Mouse (Mus musculus): Measurements from ENCODE around the gene Ccdc183.
A peak's percentile ranks its signal among the peaks of the same experiment; 100 is the strongest.

The Ccdc183 gene

DNA sequence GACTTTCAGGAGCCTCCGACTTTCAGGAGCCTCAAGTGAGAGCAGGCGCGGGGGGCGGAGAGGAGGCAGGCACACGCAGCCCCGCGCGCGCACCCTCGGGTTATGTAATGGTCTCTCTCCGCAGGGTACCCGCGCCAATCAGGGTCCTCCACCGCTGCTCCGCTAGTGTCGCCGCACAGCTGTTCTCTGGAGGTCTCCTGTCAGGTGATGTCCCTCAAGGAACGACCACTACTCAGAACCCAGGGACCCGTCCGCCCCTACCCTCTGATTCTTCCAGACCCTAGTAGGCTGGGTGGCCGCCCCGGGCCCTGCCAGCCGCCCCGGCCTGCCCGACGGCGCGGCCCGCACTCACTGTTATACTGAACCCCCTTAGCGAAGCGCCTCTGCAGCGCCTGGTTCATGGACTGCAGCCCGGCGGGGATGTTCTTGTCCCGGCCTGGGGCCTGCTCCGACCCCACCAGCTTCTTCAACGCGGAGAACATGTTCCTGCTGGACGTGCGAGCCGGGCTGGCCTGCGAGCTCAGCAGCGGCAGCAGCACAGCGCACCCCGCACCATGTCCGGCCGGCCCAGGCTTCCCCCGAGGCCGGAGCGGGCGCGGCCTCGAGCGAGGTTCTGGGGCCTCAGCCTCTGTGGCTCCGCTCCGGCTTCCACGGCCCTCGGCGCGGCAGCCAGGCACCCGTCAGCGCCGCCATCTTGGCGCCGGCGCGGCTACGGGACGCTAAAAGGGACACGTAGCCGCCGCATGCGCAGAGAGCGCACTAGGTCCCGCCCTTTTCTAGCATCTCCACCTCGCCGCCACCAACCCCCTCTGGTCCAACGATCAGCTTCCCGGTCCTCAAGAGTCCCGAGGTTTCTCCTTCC, 9.5 kb downstream of the Ccdc183 start, which contains the start of gene Rabl6:
TSS of gene Rabl6 (minus strand) at position 761 of the 862 bp plus-strand sequence.
- peak; percentile 83 to 93 for DNase-seq (ENCODE audit: low spot score in 2 of 2)

DNA sequence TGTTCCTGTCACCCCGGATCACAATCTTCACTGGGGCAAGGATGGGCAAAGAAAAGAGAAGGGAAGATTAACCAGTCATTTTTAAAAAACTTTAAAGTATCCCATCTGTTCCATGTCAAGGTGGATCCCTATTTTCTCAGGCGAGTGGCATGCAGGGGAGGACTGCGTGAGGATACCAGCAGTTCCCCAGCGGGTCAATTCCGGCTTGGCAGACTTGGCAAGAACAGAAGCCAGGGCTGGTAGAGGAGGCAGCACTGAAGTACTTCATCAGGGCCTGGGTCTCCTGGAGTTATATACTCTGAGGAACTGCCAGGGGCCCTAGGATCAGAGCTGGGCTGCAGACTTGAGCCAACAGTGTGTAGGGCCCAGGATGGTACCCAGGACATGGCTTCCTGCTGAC, 15.0 kb downstream of the Ccdc183 start:
- DNase-seq (ENCODE audit: low spot score in 2 of 2), result no peak

DNA sequence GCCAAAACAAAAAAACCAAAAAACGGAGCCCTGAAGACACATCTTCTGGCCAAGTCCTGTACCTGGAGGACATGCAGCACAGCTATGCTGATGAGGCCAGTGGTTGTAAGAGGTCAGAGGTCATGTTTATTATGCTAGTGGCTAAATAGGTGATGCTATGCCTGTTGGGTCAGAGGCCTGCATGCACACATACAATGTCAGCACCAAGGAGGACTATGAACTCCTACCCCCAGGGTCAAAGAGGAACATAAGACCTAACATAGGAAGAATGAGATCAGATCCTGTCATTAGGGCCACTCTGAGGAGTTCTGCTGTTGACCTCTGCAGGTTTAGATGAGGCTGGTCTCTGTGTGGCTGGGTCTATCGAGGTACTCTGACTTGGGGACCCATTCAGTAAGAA, 17.4 kb downstream of the Ccdc183 start:
- DNase-seq (ENCODE audit: low spot score in 2 of 2), result no peak

DNA sequence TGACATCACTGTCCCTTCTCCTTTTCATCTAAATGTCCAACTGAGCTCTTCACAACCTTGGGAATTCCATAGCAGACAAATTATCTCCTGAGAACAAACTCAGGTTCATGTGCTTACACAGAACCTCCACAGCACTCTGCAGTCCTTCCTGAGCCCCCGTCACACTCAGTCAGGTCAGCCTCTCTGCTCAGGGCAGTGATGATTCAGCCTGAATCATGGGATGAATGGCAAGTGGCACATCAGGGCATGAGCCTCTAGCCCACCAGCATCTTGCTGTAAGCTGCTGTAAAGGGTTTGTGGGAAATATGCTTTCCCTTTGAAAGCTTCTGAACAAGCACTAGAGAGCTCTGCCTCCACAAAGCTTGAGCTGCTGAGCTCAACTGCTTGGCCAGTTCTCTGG, 18.7 kb downstream of the Ccdc183 start:
- DNase-seq (ENCODE audit: low spot score in 2 of 2), result no peak

DNA sequence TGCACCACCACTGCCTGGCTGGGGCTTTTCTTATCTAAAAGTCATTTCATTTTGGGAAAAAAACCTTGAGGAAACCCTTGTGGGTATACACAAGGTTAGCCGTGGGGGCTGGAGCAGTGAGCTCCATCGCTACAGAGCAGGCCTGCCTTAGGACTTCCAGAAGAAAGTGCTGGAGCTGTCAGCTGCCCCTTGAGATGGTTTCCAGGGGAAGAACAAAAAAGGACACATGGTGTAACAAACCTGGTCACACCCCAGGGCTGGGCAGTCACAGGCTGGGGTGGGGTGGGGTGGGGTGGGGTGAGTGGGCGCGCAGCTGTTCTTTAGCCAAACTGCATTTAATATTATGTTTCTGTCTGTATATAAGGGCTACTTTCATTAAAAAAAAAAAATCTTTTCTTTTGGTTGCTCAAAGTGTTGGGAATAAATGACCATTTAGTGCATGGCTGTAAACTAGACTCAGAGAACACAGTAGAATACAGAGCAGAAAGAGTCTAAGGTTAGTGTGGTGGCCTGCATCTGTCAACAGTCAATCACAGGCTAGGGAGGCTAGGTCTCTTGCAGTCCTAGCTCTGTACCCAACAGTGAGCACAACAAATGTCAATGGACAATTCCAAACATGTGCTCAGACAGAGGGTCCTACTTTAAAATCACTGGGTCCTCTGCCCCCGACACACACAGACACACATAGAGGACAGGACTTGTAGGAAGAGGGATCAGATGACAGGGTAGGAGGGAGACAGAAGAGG, 20.5 kb downstream of the Ccdc183 start:
- no peak for DNase-seq (ENCODE audit: low spot score in 2 of 2)

DNA sequence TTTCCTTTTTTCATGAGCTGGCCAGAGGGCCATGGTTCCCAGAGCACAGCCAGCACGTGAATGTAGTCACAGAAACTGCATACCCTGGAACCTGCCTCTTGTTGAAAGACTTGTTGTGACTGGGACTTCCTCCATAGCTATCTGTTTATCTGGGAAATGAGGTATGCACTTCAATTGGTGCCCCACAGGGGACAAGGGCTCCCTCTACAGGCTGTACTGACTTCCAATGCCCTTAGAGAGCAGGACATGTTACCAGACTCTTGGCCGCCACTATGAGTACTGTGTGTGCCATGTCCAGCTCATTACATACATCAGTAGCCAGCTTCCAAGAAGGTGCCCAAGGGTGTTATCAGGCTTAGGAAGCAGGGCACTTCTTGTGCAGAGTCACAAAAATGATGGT, 25.6 kb downstream of the Ccdc183 start:
- no peak for DNase-seq (ENCODE audit: low spot score in 2 of 2)

DNA sequence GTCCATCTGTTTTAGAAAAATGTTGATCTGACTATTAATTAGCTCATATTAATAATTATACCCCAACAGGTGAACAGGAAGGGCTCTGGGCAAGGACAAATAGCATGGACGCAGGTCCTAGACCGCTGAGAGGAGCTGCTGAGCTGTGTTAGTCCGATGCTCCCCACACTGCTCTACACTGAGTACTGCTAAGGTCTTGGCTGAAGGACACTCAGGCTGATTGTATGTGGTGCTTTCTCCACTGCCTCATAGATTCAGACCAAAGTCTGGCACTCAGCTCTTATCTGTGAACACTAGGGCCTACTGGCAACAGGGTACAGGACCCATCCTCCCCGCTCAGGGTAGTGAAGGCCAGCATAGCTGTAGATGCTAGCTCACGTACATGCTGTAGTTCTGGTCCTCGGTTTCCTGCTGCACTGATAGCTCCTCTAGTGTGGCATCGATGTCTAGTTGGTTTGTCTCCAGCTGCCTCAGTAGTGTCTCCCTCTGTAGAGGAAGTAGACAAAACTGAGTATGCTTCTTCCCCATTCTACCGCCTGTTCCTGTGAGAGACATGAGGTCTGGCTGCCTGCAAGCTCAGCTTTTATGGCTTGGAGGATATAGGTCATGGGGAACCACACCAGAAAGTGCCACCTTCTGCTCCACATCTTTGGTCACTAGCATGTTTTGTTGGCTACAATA, 29.1 kb downstream of the Ccdc183 start:
- DNase-seq (ENCODE audit: low spot score in 2 of 2), result no peak

DNA sequence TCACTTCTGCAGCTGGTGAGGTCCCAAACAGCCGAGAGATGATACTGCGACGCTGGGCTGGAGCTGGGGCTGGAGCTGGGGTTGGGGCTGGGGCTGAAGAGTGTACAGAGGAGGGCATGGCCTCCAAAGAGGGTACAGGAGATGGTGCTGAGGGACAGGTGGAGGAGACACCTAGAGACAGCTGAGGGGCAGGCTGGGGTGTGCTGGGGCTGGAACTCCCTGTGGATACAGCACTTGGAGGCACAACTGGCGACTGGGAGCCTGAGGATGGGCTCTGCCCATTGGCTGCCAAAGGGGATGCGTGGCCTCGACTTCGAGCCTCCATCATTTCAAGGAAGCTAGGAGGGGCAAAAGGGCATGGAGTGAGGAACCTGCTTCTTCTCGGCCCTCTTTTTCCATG, 30.2 kb downstream of the Ccdc183 start:
- no peak for DNase-seq (ENCODE audit: low spot score in 2 of 2)

DNA sequence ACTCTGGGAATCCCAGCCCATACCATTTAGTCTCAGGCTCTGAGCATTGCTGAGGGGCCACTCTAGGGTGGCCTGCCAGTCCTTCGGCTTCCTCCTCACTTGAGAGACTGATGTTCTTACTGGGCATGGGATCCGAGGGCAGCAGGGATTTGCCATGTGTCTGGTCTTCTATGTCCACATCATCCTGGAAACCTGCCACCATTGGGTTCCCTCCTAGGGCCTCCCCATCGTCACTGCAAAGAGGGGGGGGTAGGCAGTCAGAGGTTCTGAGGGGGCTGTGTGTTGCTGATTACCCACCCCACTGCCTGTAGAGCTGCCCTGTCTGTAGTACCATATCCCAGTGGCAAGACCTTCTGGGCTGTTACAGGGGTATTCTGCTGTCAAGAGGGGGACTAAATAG, 31.9 kb downstream of the Ccdc183 start:
- DNase-seq (ENCODE audit: low spot score in 2 of 2), result no peak

DNA sequence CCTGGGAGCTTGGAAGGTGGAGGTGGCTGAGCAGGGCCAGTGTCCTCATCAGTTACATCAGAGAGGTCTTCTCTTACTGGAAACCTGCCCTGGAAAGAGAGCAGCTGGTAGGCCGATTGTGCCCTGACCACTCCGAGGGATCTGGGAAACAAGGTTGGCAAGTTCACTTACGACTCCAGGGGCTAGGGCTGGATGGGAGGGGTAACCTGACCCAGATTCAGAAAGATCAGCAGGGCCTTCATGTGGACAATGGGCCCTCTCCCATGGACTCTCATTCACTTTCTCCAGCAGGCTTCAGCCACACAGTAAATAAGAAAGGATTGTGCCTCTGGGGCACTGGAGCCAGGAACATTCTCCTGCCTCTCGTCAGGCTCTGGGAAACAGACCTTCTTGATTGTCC, 32.6 kb downstream of the Ccdc183 start:
- no peak for DNase-seq (ENCODE audit: low spot score in 2 of 2)

DNA sequence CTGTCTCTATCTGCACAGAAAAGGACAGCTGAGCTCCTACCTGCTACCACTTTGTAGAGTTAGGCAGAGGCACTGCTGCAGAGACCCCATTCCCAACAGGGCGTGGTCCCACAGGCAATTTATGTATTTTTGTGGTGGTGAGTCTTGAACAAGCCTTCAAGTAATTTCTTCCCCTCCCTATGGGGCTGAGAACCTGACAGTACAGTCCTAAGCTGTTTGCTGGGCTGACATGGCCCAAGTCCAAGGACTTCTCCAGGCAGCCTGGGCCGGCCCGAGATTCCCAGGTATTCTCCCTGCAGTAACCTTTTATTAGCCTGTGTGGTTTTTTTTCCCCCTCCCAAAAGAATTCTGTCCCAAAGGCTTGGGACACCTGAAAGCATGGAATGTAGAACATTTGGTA, 33.3 kb downstream of the Ccdc183 start:
- no peak for DNase-seq (ENCODE audit: low spot score in 2 of 2)

DNA sequence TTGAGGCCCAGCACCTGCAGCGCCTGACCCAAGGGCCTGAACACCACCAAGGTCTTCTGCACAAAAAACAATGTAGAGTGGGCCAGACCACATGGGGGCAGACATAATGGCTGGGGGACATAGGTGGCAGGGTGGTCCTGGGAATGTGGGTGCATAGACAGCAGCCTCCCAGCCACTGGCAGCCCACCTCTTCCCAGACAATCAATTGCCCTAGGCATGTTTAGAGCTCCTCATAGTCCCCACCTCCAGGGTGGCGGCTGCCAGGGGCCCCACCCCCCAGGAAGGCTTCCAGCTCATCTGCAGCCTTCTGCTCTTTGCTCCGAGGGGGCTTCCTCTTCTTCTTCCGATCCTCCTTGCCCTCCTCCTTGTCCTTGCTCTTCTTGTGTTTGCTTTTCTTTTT, 33.9 kb downstream of the Ccdc183 start:
- DNase-seq (ENCODE audit: low spot score in 2 of 2), result no peak

DNA sequence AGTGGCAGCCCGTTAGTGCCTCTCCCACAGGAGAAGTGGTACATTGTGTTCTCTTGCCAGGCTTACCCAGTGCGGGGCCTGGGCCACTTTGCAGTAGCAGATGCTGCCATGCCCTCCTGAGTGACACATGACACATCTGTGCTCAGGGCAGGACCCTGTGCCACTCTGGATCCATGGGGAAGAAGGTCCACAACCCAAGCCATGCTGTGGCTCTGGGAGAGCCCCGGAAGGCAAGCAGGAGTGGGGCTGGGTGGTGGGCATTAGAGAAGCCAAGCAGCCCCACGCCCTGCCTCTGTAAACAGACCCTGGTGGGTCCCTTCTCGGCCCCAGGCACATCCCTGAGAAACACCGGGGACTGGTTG, 34.4 kb downstream of the Ccdc183 start:
- DNase-seq (ENCODE audit: low spot score in 2 of 2), result no peak

DNA sequence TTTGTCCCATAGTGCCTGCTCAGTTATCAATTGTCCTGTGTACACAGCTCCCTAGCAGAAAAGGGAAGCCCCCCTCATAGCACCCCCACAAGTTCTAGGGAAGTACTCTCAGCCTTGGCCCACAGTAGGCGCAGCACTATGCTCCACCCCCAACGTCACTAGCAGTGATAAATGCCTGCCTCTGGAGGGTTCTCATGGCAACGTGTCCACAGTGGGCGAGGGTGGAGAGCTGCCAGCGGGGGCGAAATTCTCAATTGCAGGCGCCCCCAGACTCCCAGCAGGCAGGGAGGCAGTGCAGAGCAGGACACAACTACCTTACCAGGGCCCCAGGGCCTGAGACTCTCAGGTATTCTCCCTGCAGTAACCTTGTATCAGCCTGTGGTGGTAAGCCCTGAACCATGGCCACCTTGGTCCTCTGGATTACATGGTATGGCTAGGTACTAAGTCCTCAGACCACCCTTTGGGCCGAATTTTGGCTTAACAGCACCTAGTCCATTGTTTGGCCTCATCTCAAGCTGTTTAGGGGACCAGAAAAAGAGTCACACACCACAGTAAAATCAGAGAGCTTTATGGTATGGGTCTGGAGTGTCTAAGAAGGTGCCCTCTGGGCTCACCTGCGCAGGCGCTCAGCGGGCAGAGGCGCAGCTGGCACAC, 34.9 kb downstream of the Ccdc183 start:
- no peak for DNase-seq (ENCODE audit: low spot score in 2 of 2)

DNA sequence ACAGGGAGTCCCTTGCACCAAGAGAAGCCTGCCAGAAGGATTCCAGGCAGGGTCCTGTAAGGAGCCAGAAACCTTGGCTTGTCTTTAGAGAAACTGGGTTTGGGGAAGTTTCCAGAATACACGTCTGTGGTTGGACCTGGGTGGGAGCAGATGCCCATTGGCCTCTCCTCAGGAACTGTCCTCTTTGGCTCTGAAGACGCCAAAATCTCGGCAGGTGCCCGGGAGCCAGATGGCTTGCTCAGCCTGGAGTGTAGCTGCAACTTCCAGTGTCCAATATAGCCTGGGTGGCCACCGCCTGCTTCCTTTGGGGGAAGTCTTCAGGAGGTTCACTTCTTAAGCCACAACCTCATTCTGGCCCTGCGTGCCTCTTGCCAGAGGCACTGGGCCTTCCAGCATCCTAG, 35.6 kb downstream of the Ccdc183 start:
- no peak for DNase-seq (ENCODE audit: low spot score in 2 of 2)

DNA sequence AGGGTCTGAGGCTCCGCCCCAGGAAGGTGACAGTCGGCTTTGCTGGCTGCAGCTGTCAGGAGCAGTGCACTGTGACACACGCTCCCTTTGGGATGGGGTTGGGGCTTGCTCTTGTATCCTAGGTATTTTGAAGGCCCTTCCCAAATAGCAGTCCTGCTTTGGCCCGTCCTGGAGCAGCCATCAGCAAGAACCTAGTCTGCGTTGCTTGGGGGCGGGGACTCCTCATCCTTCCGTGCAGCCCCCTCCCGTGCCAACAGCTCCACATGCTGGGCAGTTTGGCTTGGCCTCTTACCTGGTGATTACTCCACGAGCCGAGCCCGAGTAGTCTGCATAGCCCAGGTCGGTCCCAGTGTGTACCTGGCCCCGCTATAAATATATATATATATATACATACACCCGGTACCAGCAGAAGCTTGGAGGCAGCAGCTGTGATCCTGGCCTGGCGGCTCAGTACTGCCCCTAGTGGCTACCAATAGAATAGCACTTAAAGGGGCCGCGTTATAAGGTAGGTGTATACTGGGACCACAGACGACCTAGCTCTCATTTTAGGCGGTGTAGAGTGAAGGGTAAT, 36.1 kb downstream of the Ccdc183 start, which contains the start of gene Ajm1:
TSS of gene Ajm1 (minus strand) at position 464 of the 571 bp plus-strand sequence.
- DNase-seq (ENCODE audit: low spot score in 2 of 2), result peak in 1 of 2 experiments; percentile 83

DNA sequence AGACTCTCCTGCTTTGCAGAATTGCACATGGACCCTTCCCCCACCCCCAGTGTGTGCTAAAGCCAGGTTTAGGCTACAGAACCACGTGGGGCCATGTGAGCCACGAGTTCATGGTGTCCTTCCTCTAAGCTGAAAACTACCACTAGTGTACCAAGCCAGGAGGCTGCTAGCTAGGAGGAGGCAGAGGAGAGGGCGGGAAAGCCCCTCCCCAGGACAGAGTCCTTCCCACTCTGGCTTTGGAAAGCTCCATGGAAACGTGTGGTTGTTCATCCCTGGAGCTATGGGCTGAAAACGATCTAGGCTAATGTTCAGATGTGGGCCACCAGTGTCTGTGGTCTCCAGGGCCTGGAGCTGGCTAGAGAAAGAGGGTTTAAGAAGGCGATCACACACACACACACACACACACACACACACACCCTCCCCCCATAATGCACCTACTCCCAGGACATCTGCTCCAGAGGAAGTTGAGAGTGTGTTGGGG, 36.8 kb downstream of the Ccdc183 start:
- DNase-seq (ENCODE audit: low spot score in 2 of 2), result no peak

DNA sequence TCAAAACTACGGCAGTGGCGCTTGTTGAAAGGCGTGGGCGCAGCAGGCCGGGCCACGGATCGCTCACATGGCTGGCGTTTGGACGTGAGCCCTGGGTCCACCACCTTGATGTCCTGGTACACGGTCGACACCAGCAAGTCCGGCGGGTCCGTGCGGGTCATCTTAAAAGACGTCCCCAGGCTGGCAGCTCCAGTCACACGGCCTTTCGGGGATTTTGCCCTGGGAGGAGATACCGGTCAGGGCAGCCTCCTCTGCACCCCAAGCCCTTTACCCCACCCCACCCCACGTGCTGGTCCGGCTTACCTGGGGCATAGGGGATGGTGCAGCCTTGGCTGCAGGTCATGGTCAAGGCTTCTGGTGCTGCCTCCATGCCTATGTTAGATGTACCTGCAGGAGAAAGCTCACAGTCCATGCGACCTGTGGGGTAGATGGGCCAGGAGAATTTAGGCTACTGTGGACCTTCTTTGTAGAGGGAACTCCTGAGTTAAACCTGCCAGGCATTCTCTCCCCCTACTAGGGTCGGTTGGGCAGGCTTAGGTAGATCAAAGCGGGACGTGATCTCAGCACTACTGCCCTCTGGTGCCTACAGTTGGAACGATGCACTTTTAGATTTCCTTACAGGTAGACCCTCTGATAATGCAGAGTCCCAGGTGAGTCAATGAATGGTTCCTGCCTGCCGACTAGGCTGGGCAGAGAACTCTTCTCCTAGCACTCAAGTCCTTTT, 37.6 kb downstream of the Ccdc183 start:
- peak in 1 of 2 experiments; percentile 74 for DNase-seq (ENCODE audit: low spot score in 2 of 2)

DNA sequence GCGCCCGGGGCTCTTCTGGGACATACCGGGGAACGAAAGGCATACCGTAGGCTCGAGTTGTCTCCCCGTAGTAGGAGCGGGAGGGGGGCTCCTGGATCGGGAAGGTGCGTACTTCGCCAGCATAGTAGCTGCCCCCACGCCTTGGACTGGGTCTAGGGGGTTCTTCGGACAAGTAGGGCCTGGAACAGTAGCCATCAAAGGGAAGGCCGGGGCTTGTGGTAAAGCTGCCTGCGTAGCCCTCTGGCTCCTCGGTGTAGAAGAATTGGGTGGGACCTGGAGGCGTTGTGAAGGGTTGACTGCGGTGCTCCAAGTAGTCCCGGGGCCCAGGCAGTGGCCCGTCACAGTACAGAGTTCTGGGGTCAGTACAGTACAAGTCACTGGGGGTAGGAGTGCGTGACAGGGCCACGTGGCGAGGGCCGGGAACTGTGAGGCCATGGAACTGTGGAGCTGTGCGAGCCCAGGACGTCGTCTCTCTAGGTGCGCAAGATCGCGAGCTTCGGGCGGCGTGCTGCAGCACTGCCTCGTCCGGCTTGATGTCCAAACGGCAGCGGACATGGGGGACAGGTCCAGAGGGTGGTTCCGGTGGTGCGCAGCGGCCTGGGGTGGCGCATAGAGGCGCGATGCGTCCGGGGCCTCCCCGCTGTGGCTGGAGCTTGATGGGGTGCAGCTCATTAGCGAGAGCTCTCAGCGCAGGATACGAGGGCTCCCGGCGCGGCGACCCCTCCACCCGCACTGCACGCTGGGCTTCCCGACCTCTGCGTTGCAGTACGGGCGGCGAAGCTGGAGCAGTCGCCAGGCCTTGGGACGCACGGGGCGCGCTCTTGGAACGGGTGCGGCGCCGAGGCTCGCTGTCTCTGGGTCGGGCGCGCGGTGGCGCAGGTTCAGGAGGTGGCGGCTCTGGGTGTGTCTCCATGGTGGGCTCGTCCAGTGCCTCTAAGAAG, 38.4 kb downstream of the Ccdc183 start:
- no peak for DNase-seq (ENCODE audit: low spot score in 2 of 2)

Data from spleen, postnatal 4 days (tissue).